24 mouse cellular contexts compared by ENCODE assay signal in genomic region chr3:159069957-159070684, GRCm38 (mm10).
DNase-seq lines count a peak whose midpoint lies in the region; ATAC-seq and TF ChIP-seq lines count a peak whose summit lies in the region.
"Had no signal": no experiment of that assay in that cellular context is flagged by ENCODE, and none has a peak within 500 bp of the region (broad histone marks: within the 10 kb centered on the region; RNA-seq: fewer than 3 reads in every experiment).

No protein-coding gene starts in this region.

- H3K27me3 ChIP-seq in kidney, postnatal 0 days (ENCODE audit: insufficient read depth, low read length), result no peaks in the 10 kb centered on the region
- no peaks in the 10 kb centered on the region for H3K27me3 ChIP-seq in Patski
- H3K27me3 ChIP-seq in forebrain, embryonic 16.5 days (replicated peaks; ENCODE audit: control insufficient read depth, insufficient read depth, low read length), result no peaks in the 10 kb centered on the region
- no peaks in the 10 kb centered on the region for H3K27me3 ChIP-seq in intestine, embryonic 15.5 days (replicated peaks)
- H3K27me3 ChIP-seq: embryonic facial prominence, embryonic 13.5 days; heart, embryonic 15.5 days had no signal

- POLR2A ChIA-PET in Patski (lab: Charles Lee), result no interaction called here

- H3K36me3 ChIP-seq in kidney, postnatal 0 days (ENCODE audit: insufficient read depth, low read length), result no peaks in the 10 kb centered on the region
- H3K36me3 ChIP-seq in forebrain, embryonic 16.5 days (ENCODE audit: control insufficient read depth, insufficient read depth), result no peaks in the 10 kb centered on the region
- no peaks in the 10 kb centered on the region for H3K36me3 ChIP-seq in intestine, embryonic 15.5 days
- H3K36me3 ChIP-seq: embryonic facial prominence, embryonic 13.5 days; G1E; heart, embryonic 15.5 days had no signal

- CTCF ChIA-PET in Patski (lab: Charles Lee), result no interaction called here

- ATAC-seq in kidney, postnatal 0 days (replicated peaks; ENCODE audit: low FRiP score, low read depth), result no peak
- ATAC-seq in Patski, result peak; percentile 64
- ATAC-seq in forebrain, embryonic 16.5 days, result peak; percentile 97
- ATAC-seq in intestine, embryonic 15.5 days, result no peak
- ATAC-seq: CD4-positive, CD25-positive, alpha-beta regulatory T cell, adult 4 months; intestine, embryonic 16.5 days had no signal

- H3K9me3 ChIP-seq in kidney, postnatal 0 days (replicated peaks; ENCODE audit: low read length), result no peaks in the 10 kb centered on the region
- no peaks in the 10 kb centered on the region for H3K9me3 ChIP-seq in forebrain, embryonic 16.5 days (ENCODE audit: control insufficient read depth, low read length)
- no peaks in the 10 kb centered on the region for H3K9me3 ChIP-seq in intestine, embryonic 15.5 days
- H3K9me3 ChIP-seq: embryonic facial prominence, embryonic 13.5 days; G1E; heart, embryonic 15.5 days had no signal

- TF ChIP-seq CTCF in kidney, postnatal 0 days (IDR thresholded peaks at IDR 0.05; ENCODE audit: low read depth), result no peak
- no peak for TF ChIP-seq CTCF in Patski (IDR thresholded peaks at IDR 0.05)

- no peak overlapping the region for H3K27ac ChIP-seq in kidney, postnatal 0 days
- H3K27ac ChIP-seq in forebrain, embryonic 16.5 days (ENCODE audit: low read length), result no peak overlapping the region
- H3K27ac ChIP-seq in intestine, embryonic 15.5 days, result no peak overlapping the region
- H3K27ac ChIP-seq: embryonic facial prominence, embryonic 13.5 days; heart, embryonic 15.5 days; hindbrain, embryonic 14.5 days had no signal

- H3K4me2 ChIP-seq in kidney, postnatal 0 days (ENCODE audit: low read length), result no peak overlapping the region
- H3K4me2 ChIP-seq in forebrain, embryonic 16.5 days (ENCODE audit: low read length), result no peak overlapping the region
- no peak overlapping the region for H3K4me2 ChIP-seq in intestine, embryonic 15.5 days (replicated peaks)
- H3K4me2 ChIP-seq: embryonic facial prominence, embryonic 13.5 days; heart, embryonic 11.5 days; heart, embryonic 15.5 days; hindbrain, embryonic 14.5 days had no signal

- no peaks in the 10 kb centered on the region for H3K4me1 ChIP-seq in kidney, postnatal 0 days (replicated peaks; ENCODE audit: insufficient read depth, low read length)
- H3K4me1 ChIP-seq in forebrain, embryonic 16.5 days (replicated peaks; ENCODE audit: control insufficient read depth, insufficient read depth, low read length), result no peaks in the 10 kb centered on the region
- no peaks in the 10 kb centered on the region for H3K4me1 ChIP-seq in intestine, embryonic 15.5 days (replicated peaks)
- H3K4me1 ChIP-seq: embryonic facial prominence, embryonic 13.5 days; heart, embryonic 15.5 days had no signal

- H3K4me3 ChIP-seq in kidney, postnatal 0 days (replicated peaks; ENCODE audit: low read depth, low read length), result no peak overlapping the region
- H3K4me3 ChIP-seq in forebrain, embryonic 16.5 days (replicated peaks; ENCODE audit: low read length), result no peak overlapping the region
- H3K4me3 ChIP-seq in intestine, embryonic 15.5 days (replicated peaks), result no peak overlapping the region
- H3K4me3 ChIP-seq: embryonic facial prominence, embryonic 13.5 days; heart, embryonic 15.5 days had no signal

- peak; percentile 1 for DNase-seq in kidney, postnatal 0 days (ENCODE audit: low spot score)
- DNase-seq in kidney, adult 9 months, result no peak
- DNase-seq in Patski (ENCODE audit: low read depth, low spot score), result no peak
- DNase-seq in spleen, postnatal 10 days (ENCODE audit: low spot score in 2 of 2), result no peak
- DNase-seq in cerebellum, adult 11 months, result no peak
- DNase-seq: adrenal gland, adult 2 months; adrenal gland, postnatal 25 days; B cell, adult 2 months; cerebellum, adult 18-20 months; cerebellum, adult 9-11 months; cerebellum, postnatal 36 days; gastrocnemius, postnatal 10 days; heart, adult 18-20 months; heart, postnatal 14 days; kidney, adult 2 months had no signal

- H3K9ac ChIP-seq in kidney, postnatal 0 days (ENCODE audit: low read depth, low read length), result no peak overlapping the region
- H3K9ac ChIP-seq in forebrain, embryonic 16.5 days (replicated peaks; ENCODE audit: low read depth, low read length), result no peak overlapping the region
- no peak overlapping the region for H3K9ac ChIP-seq in intestine, embryonic 15.5 days
- H3K9ac ChIP-seq: embryonic facial prominence, embryonic 13.5 days; heart, embryonic 15.5 days; hindbrain, embryonic 14.5 days had no signal

- in situ Hi-C loops in Patski (cut with MboI; ENCODE audit: low pct_unique_long_range_greater_than_20kb), result no loop called here

Comparison
In these comparisons a context has a peak if more than half of its experiments do, and no peak if none do; other contexts are left out.
1. ATAC-seq: peak in Patski (single experiment) and forebrain, embryonic 16.5 days (single experiment); none in kidney, postnatal 0 days (single experiment) and intestine, embryonic 15.5 days (single experiment).